Mouse (Mus musculus): ENCODE measurements around the gene Atg7.

GRCm38 (mm10) chr6:114743126-114743525 lies 100.2 kb downstream of the Atg7 start:
- TF ChIP-seq CTCF (IDR thresholded peaks at IDR 0.05; ENCODE audit: insufficient read depth, low read depth, low read length): no peak
- no peak for TF ChIP-seq POLR2A (IDR thresholded peaks at IDR 0.05; ENCODE audit: insufficient read depth, low read depth, low read length)

Measured in olfactory bulb, adult 2 months (tissue).